Mouse (Mus musculus) embryonic facial prominence, embryonic 14.5 days (tissue): ENCODE measurements at regions not wholly inside any gene's neighbourhood (a gene's known extent, or its start where the extent isn't known, plus 50 kb on each side); places are given as distances from the start of the nearest gene placed in this dataset.
A peak's percentile ranks its signal among the peaks of the same experiment; 100 is the strongest.

ENCODE experiments used
- ATAC-seq: fragments of 200-750 bp; cut with Nextera tagmentation; 2 replicates; pipeline ENCODE4 v1.8.0; 2017; ENCODE audit warnings: low read depth, moderate number of reproducible peaks, moderate TSS enrichment
- DNase-seq: peaks from one replicate; pipeline ENCODE4 v3.0.0-alpha.2; 2015; ENCODE audit warnings: low spot score
- H3K27ac ChIP-seq: fragments of 300-500 bp; sonication (generic); replicated peaks from 2 replicates; pipeline ENCODE4 v1.5.1; 2014; ENCODE audit warnings: low read depth, mild to moderate bottlenecking, low read length, moderate library complexity
- H3K27me3 ChIP-seq: fragments of 300-500 bp; sonication (generic); replicated peaks from 2 replicates; pipeline ENCODE4 v1.6.1; 2014; ENCODE audit warnings: low read length; ENCODE audit not compliant: control insufficient read depth, insufficient read depth
- H3K36me3 ChIP-seq: fragments of 300-500 bp; sonication (generic); 2 replicates; pipeline ENCODE4 v1.6.1; 2014; ENCODE audit warnings: low read length, mixed read lengths; ENCODE audit not compliant: control insufficient read depth, insufficient read depth
- H3K4me1 ChIP-seq: fragments of 300-500 bp; sonication (generic); 2 replicates; pipeline ENCODE4 v1.6.1; 2014; ENCODE audit warnings: antibody characterized with exemption, low read length; ENCODE audit not compliant: control insufficient read depth, insufficient read depth
- H3K4me2 ChIP-seq: fragments of 300-500 bp; sonication (generic); 2 replicates; pipeline ENCODE4 v1.6.1; 2014; ENCODE audit warnings: low read depth, mild to moderate bottlenecking, low read length, moderate library complexity, mixed read lengths
- H3K4me3 ChIP-seq: fragments of 300-500 bp; sonication (generic); 2 replicates; pipeline ENCODE4 v1.5.1; 2014; ENCODE audit warnings: low read depth, mild to moderate bottlenecking, low read length
- H3K9ac ChIP-seq: fragments of 300-500 bp; sonication (generic); 2 replicates; pipeline ENCODE4 v1.6.1; 2014; ENCODE audit warnings: low read depth, mild to moderate bottlenecking, low read length, moderate library complexity, mixed read lengths
- H3K9me3 ChIP-seq: fragments of 300-500 bp; sonication (generic); 2 replicates; pipeline ENCODE4 v1.6.1; 2016; ENCODE audit warnings: low read length; ENCODE audit not compliant: control insufficient read depth
- WGBS: fragments of 180-500 bp; shearing (Covaris S2); extraction: QIAGEN DNeasy Blood & Tissue Kit; methylation state at CpG from one replicate; pipeline ENCODE4 v1.1.7; 2014; 5-methylcytosine and 5-hydroxymethylcytosine counted together

DNA sequence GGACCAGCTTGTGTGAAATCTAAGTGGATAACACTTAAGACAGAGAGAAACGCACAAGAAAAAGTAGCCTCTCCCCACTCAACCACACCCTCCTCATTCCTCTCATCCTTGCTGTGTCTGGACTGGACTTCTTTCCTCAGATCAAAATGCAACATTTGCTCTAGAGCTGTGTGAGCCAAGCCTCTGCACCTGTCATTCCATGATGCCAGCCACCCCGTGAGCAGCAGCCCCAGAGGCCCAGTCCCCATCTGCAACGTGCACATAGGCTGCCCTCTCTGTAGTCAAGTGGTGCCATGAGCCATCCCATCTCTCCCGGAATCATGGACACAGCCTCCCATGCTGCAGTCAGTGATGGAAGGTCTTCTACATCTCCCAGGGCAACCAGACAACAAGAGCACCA lies 55.1 kb upstream of the Gpc1 start:
- DNase-seq (no peak), ATAC-seq (no peak)
- 64% methylated on average over 4 of the region's 4 CpGs for WGBS
- Histone ChIP-seq H3K4me2 (no peak overlapping the region), H3K4me1 (peaks cover 36% of the 10 kb centered on the region), H3K36me3 (no peaks in the 10 kb centered on the region), H3K9me3 (no peaks in the 10 kb centered on the region), H3K4me3 (no peak overlapping the region), H3K9ac (no peak overlapping the region), H3K27me3 (0 out of 2 replicates have a peak, but pooled peaks cover 4% of the 10 kb centered on the region), H3K27ac (no peak overlapping the region)

GRCm38 (mm10) chr1:92775908-92776307 lies 55.5 kb upstream of the Gpc1 start:
- no peaks in the 10 kb centered on the region for H3K9me3 ChIP-seq
- WGBS, result 88% methylated on average over 3 of the region's 3 CpGs
- peaks cover 37% of the 10 kb centered on the region for H3K4me1 ChIP-seq
- H3K36me3 ChIP-seq, result no peaks in the 10 kb centered on the region
- H3K4me3 ChIP-seq, result no peak overlapping the region
- H3K4me2 ChIP-seq, result no peak overlapping the region
- no peak for ATAC-seq
- peaks cover 4% of the 10 kb centered on the region; the same call in 1 of the 2 replicates for H3K27me3 ChIP-seq
- DNase-seq, result no peak
- no peak overlapping the region for H3K27ac ChIP-seq
- H3K9ac ChIP-seq, result no peak overlapping the region

DNA sequence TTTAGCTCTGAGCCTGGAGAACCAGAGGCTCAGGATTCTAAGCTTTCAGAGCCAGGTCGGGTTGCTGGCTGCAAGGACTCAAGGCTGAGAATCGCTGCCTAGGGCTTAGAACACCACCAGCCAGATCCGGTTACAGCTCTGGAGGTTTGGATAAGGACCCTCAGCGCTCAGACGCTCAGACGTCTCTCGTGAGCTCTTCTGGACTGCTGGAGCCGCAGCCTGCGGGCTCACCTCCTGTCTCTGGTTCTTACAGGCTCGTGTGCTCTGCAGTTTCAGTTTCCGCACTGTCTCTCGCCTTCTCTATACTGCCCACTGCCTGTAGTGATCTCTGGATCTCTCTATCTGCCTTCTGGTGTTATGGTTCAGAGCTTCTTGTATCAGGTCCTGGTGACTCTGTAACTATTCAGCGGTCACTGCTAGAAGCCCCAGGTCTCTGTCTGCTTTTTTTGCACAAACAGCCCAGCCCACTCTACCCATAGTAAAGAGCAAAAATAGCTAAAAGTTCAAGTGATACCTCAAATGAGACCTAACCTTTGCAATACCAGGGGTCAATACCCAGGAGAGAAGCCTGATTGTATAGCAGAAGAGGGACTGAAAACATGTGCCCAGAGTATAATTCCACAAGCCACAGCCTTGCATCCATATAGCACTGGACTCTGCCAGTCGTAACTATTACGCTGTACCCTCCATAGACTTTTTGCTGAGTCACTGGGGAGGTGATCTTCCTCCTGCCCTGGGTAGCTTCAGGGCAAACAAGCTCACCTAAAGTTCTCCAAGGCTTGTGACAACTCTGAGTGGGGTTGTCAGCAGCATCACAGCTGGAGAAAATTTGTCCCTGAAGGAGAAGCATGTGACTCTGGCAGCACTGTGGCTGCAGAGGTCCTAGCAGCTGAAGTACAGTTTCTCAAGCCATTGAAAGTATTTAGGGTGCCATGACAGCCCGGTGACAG lies 56.4 kb upstream of the Gpc1 start:
- H3K4me1 ChIP-seq, result peaks cover 41% of the 10 kb centered on the region
- H3K4me3 ChIP-seq, result peak overlapping the region; percentile 14
- ATAC-seq (peak; percentile 80; the same call in 1 of the 2 replicates), DNase-seq (peak; percentile 85)
- H3K27ac ChIP-seq, result peak overlapping the region; percentile 4
- peaks cover 4% of the 10 kb centered on the region; the same call in 1 of the 2 replicates for H3K27me3 ChIP-seq
- no peaks in the 10 kb centered on the region for H3K9me3 ChIP-seq
- H3K9ac ChIP-seq, result peak overlapping the region; percentile 34
- H3K36me3 ChIP-seq, result no peaks in the 10 kb centered on the region
- 16% methylated on average over 16 of the region's 16 CpGs for WGBS
- peak overlapping the region; percentile 43 for H3K4me2 ChIP-seq

DNA sequence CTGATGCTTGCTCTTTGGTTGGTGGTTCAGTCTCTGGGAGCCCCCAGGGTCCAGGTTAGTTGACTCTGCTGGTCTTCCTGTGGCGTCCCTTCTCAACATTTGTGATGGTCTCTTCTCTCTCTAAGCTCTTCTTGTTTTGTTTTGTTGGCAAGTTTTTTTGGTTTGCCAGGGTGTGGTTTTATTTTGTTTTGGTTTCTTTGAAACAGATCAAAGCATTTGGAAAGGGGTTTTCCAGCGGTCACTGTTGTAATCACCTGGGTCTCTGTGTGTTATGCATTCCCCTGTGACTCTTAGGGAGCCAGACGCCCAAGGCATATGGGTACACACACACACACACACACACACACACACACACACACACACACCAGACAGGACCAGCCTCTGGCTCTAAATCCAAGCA lies 57.4 kb upstream of the Gpc1 start:
- H3K9ac ChIP-seq, result no peak overlapping the region
- no peaks in the 10 kb centered on the region for H3K36me3 ChIP-seq
- ATAC-seq (no peak), DNase-seq (no peak)
- peak overlapping the region; percentile 43; the same call in 1 of the 2 replicates for H3K4me2 ChIP-seq
- H3K27me3 ChIP-seq, result peaks cover 4% of the 10 kb centered on the region; the same call in 1 of the 2 replicates
- H3K9me3 ChIP-seq, result no peaks in the 10 kb centered on the region
- no peak overlapping the region for H3K27ac ChIP-seq
- 29% methylated on average over 3 of the region's 3 CpGs for WGBS
- H3K4me1 ChIP-seq, result peaks cover 48% of the 10 kb centered on the region
- no peak overlapping the region for H3K4me3 ChIP-seq

DNA sequence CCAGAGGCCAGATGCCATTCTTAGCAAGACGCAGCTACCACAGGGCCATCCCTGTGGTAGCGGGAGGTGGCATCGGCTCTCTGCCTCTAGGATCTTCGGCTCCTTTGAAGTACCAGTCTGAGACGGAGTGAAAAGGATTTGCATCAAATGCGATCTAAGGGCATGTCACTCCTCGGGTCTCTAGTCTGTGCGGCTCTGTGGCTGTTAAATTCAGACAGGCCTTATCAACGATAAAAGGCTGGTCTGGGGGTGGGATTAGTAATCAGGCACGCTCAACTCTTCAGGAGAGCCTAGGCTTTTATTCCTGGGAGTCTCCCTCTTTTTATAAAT lies 58.7 kb upstream of the Gpc1 start:
- peak overlapping the region; percentile 19 for H3K4me2 ChIP-seq
- 0 out of 2 replicates have a peak, but pooled peaks have one; percentile 7 for ATAC-seq

GRCm38 (mm10) chr1:92772101-92772783 lies 59.2 kb upstream of the Gpc1 start:
- Histone ChIP-seq H3K9me3 (no peaks in the 10 kb centered on the region), H3K4me3 (no peak overlapping the region), H3K4me2 (peak overlapping the region; percentile 19), H3K36me3 (no peaks in the 10 kb centered on the region), H3K27ac (peak overlapping the region; percentile 61), H3K27me3 (peaks cover 4% of the 10 kb centered on the region; the same call in 1 of the 2 replicates), H3K4me1 (peaks cover 48% of the 10 kb centered on the region), H3K9ac (no peak overlapping the region)
- DNase-seq, result peak; percentile 88
- ATAC-seq, result peak; percentile 23; the same call in 1 of the 2 replicates
- WGBS, result 23% methylated on average over 9 of the region's 9 CpGs

More for the DNA sequence above, 58.7 kb upstream of the Gpc1 start:
- H3K36me3 ChIP-seq, result no peaks in the 10 kb centered on the region
- 32% methylated on average over 10 of the region's 10 CpGs for WGBS
- DNase-seq, result no peak
- no peak overlapping the region for H3K9ac ChIP-seq
- H3K27me3 ChIP-seq, result peaks cover 4% of the 10 kb centered on the region; the same call in 1 of the 2 replicates
- peak overlapping the region; percentile 61; the same call in 1 of the 2 replicates for H3K27ac ChIP-seq
- no peaks in the 10 kb centered on the region for H3K9me3 ChIP-seq
- H3K4me3 ChIP-seq, result no peak overlapping the region
- H3K4me1 ChIP-seq, result peaks cover 48% of the 10 kb centered on the region

DNA sequence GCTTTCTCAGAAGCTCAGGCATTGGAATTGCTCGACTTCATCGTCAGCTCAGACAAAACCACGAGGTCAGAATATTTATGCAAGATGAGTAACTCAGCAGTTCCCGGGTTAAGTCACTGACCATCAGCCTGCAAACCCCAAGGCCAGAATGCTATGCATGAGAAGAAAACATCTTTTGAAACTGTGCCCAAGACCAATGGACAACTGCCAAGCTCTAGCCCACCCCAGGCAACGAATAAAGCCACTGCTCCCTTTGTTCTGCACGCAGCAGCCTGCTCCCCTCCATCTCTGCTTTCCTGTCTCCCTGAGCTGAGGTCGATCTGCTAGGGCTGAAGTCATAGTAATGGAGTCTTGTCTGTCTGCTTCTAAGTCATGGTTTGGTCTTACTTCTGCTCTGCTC lies 61.7 kb upstream of the Gpc1 start:
- no peaks in the 10 kb centered on the region; the same call in 1 of the 2 replicates for H3K27me3 ChIP-seq
- WGBS, result 39% methylated on average over 7 of the region's 7 CpGs
- 0 out of 2 replicates have a peak overlapping the region, but pooled peaks have one; percentile 45 for H3K27ac ChIP-seq
- no peak overlapping the region for H3K9ac ChIP-seq
- no peaks in the 10 kb centered on the region for H3K9me3 ChIP-seq
- H3K4me1 ChIP-seq, result peaks cover 42% of the 10 kb centered on the region
- ATAC-seq (no peak), DNase-seq (peak; percentile 42)
- H3K36me3 ChIP-seq, result no peaks in the 10 kb centered on the region
- H3K4me3 ChIP-seq, result no peak overlapping the region
- H3K4me2 ChIP-seq, result no peak overlapping the region

GRCm38 (mm10) chr1:92769156-92769555 lies 62.3 kb upstream of the Gpc1 start:
- ATAC-seq (no peak), DNase-seq (no peak)
- H3K9me3 ChIP-seq, result no peaks in the 10 kb centered on the region
- WGBS, result 67% methylated on average over 4 of the region's 4 CpGs
- no peak overlapping the region for H3K4me2 ChIP-seq
- peaks cover 38% of the 10 kb centered on the region for H3K4me1 ChIP-seq
- no peak overlapping the region for H3K4me3 ChIP-seq
- H3K27me3 ChIP-seq, result no peaks in the 10 kb centered on the region; the same call in 1 of the 2 replicates
- H3K36me3 ChIP-seq, result no peaks in the 10 kb centered on the region
- no peak overlapping the region for H3K27ac ChIP-seq
- no peak overlapping the region for H3K9ac ChIP-seq
